ENCODE assay signal across 18 mouse cellular contexts in genomic region chr12:41134885-41135284, GRCm38 (mm10).
"Had no signal": no experiment of that assay in that cellular context is flagged by ENCODE, and none has a peak within 500 bp of the region (broad histone marks: within the 10 kb centered on the region; RNA-seq: fewer than 3 reads in every experiment).

No protein-coding gene starts in this region.

- H3K4me3 ChIP-seq: lung, embryonic 15.5 days; megakaryocyte, embryonic 14.5 days; midbrain, embryonic 13.5 days; midbrain, embryonic 15.5 days; neural tube, embryonic 12.5 days; stomach, embryonic 15.5 days had no signal

- DNase-seq: liver, postnatal 0 days; lung, adult 2 months; lung, postnatal 14 days; lung, postnatal 36 days; right cerebral cortex, postnatal 14 days; thymus, adult 2 months; thymus, postnatal 25 days; thymus, postnatal 4 days had no signal

- H3K4me2 ChIP-seq: lung, embryonic 15.5 days; midbrain, embryonic 11.5 days; midbrain, embryonic 13.5 days; midbrain, embryonic 15.5 days; neural tube, embryonic 12.5 days; stomach, embryonic 15.5 days had no signal

- H3K4me1 ChIP-seq: lung, embryonic 15.5 days; megakaryocyte, embryonic 14.5 days; midbrain, embryonic 13.5 days; midbrain, embryonic 15.5 days; neural tube, embryonic 12.5 days; stomach, embryonic 15.5 days had no signal

- ATAC-seq: liver, postnatal 0 days; lung, postnatal 0 days; midbrain, embryonic 13.5 days; midbrain, embryonic 15.5 days had no signal

- H3K27ac ChIP-seq: lung, embryonic 15.5 days; macrophage; midbrain, embryonic 13.5 days; midbrain, embryonic 15.5 days; neural tube, embryonic 12.5 days; stomach, embryonic 15.5 days; stomach, postnatal 0 days had no signal

- H3K9me3 ChIP-seq: lung, embryonic 15.5 days; megakaryocyte, embryonic 14.5 days; midbrain, embryonic 13.5 days; midbrain, embryonic 15.5 days; neural tube, embryonic 12.5 days; stomach, embryonic 15.5 days had no signal

- H3K36me3 ChIP-seq: lung, embryonic 15.5 days; midbrain, embryonic 13.5 days; midbrain, embryonic 15.5 days; neural tube, embryonic 12.5 days; stomach, embryonic 15.5 days had no signal

- H3K27me3 ChIP-seq: lung, embryonic 15.5 days; megakaryocyte, embryonic 14.5 days; midbrain, embryonic 13.5 days; midbrain, embryonic 15.5 days; neural tube, embryonic 12.5 days; stomach, embryonic 15.5 days had no signal

- H3K9ac ChIP-seq: liver, postnatal 0 days; lung, embryonic 15.5 days; midbrain, embryonic 13.5 days; midbrain, embryonic 15.5 days; neural tube, embryonic 12.5 days; stomach, embryonic 15.5 days had no signal
